Mouse (Mus musculus) forebrain, embryonic 13.5 days (tissue): ENCODE results near the gene Actr10. TPM values are rescaled to one million over a fixed set of nuclear protein-coding genes. Genes with fewer than 3 reads are reported as not detected.

Source experiments
- ATAC-seq: fragments of 200-750 bp; cut with Nextera tagmentation; 2 replicates; pipeline ENCODE4 v1.8.0; 2017
- H3K27ac ChIP-seq: fragments of 300-500 bp; sonication (generic); 2 replicates; pipeline ENCODE4 v1.5.1; 2015; ENCODE audit warnings: inconsistent platforms, mild to moderate bottlenecking, moderate library complexity
- H3K27me3 ChIP-seq: fragments of 300-500 bp; sonication (generic); 2 replicates; pipeline ENCODE4 v1.6.1; 2015; ENCODE audit warnings: mild to moderate bottlenecking, inconsistent platforms
- H3K36me3 ChIP-seq: fragments of 300-500 bp; sonication (generic); 2 replicates; pipeline ENCODE4 v1.6.1; 2015; ENCODE audit warnings: mild to moderate bottlenecking, inconsistent platforms; ENCODE audit not compliant: poor library complexity, severe bottlenecking
- H3K4me1 ChIP-seq: fragments of 300-500 bp; sonication (generic); 2 replicates; pipeline ENCODE4 v1.6.1; 2015; ENCODE audit warnings: inconsistent platforms
- H3K4me2 ChIP-seq: fragments of 300-500 bp; sonication (generic); 2 replicates; pipeline ENCODE4 v1.6.1; 2015; ENCODE audit warnings: inconsistent platforms, mild to moderate bottlenecking, moderate library complexity
- H3K4me3 ChIP-seq: fragments of 300-500 bp; sonication (generic); 2 replicates; pipeline ENCODE4 v1.5.1; 2015; ENCODE audit warnings: mild to moderate bottlenecking, inconsistent platforms
- H3K9ac ChIP-seq: fragments of 300-500 bp; sonication (generic); 2 replicates; pipeline ENCODE4 v1.6.1; 2015; ENCODE audit warnings: mild to moderate bottlenecking, inconsistent platforms
- H3K9me3 ChIP-seq: fragments of 300-500 bp; sonication (generic); replicated peaks from 2 replicates; pipeline ENCODE4 v1.6.1; 2016; ENCODE audit warnings: inconsistent platforms
- WGBS: fragments of 180-500 bp; shearing (Covaris S2); methylation state at CpG from one replicate; pipeline ENCODE4 v1.1.7; 2015; 5-methylcytosine and 5-hydroxymethylcytosine counted together
- polyA plus RNA-seq: library from polyadenylated mRNA; unstranded; fragments of >200 nt; fragmentation: Nextera tagmentation; extraction: Ambion mirVana; gene quantifications from 2 replicates; pipeline ENCODE4 v1.2.1, GENCODE M21; 2015

Actr10 gene
- polyA plus RNA-seq, 1 experiment from 2014 or later = 281 TPM

DNA sequence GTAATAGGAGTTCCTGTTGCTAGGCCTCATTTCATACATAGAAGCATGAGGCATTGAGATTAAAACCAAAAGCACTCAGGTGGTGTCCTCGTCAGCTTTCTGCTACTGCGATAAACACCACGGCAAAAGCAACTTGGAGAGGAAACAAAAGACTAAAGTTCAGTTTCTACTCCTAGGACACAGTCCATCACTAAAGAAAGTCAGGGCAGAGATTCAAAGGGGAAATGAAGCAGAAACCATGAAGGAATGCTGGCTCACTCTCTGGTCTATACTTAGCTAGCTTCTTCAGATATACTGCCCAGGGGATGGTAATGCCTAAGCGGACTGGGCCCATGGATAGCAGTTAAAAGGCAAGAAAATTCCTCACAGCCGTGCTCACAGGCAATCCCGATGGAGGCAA is 63.8 kb downstream of the Actr10 start:
- WGBS = 88% methylated on average over 6 of the region's 6 CpGs
- H3K36me3 ChIP-seq = peaks cover 60% of the 10 kb centered on the region
- H3K27ac ChIP-seq = no peak overlapping the region
- peaks cover 9% of the 10 kb centered on the region; the same call in 1 of the 2 replicates for H3K4me1 ChIP-seq
- no peak overlapping the region for H3K9ac ChIP-seq
- no peak overlapping the region for H3K4me2 ChIP-seq
- no peaks in the 10 kb centered on the region for H3K27me3 ChIP-seq
- no peak for ATAC-seq
- no peak overlapping the region for H3K4me3 ChIP-seq
- no peaks in the 10 kb centered on the region for H3K9me3 ChIP-seq

- H3K4me2 ChIP-seq = no peak overlapping the region
- H3K9ac ChIP-seq = no peak overlapping the region
- 84% methylated on average over 5 of the region's 6 CpGs for whole genome bisulfite sequencing
- H3K4me3 ChIP-seq = no peak overlapping the region
- no peak for ATAC-seq
- no peaks in the 10 kb centered on the region for H3K27me3 ChIP-seq
- no peaks in the 10 kb centered on the region for H3K9me3 ChIP-seq
- H3K36me3 ChIP-seq = peaks cover 67% of the 10 kb centered on the region
- H3K27ac ChIP-seq = no peak overlapping the region
- peaks cover 7% of the 10 kb centered on the region; the same call in 1 of the 2 replicates for H3K4me1 ChIP-seq
These were observed 66.2 kb downstream of the Actr10 start for GRCm38 (mm10) chr12:71003760-71004426.

- no peaks in the 10 kb centered on the region for H3K27me3 ChIP-seq
- no peaks in the 10 kb centered on the region for H3K9me3 ChIP-seq
- 96% methylated on average over 6 of the region's 6 CpGs for WGBS
- H3K4me3 ChIP-seq = no peak overlapping the region
- peaks cover 73% of the 10 kb centered on the region for H3K36me3 ChIP-seq
- no peak for ATAC-seq
- H3K27ac ChIP-seq = no peak overlapping the region
- no peak overlapping the region for H3K4me2 ChIP-seq
- no peaks in the 10 kb centered on the region for H3K4me1 ChIP-seq
- no peak overlapping the region for H3K9ac ChIP-seq
These were observed 68.5 kb downstream of the Actr10 start for GRCm38 (mm10) chr12:71006141-71006540.

DNA sequence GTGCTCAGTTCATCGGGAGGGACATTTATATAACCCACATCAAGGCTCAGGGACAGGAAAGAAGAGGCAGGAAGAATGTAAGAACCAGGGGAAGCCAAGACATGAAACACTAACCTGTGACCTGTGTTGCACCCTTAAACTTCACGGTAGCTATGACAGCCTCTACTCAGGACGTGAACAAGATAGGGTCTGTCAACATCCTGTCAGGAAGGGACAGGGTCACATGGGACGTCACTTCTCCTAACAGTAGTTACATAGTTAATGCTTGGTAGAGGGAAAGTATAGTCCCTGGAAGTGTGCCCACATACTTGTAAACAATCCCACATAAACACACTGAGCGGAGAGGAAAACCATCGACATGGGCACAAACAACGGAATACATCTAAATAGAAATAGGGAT is 69.2 kb downstream of the Actr10 start:
- Histone ChIP-seq H3K4me3 (no peak overlapping the region), H3K9ac (no peak overlapping the region), H3K27ac (no peak overlapping the region), H3K4me1 (peaks cover 3% of the 10 kb centered on the region), H3K27me3 (no peaks in the 10 kb centered on the region), H3K4me2 (no peak overlapping the region), H3K36me3 (peaks cover 74% of the 10 kb centered on the region), H3K9me3 (no peaks in the 10 kb centered on the region)
- ATAC-seq = no peak
- WGBS = 97% methylated on average over 7 of the region's 7 CpGs

GRCm38 (mm10) chr12:71009769-71010168 is 72.1 kb downstream of the Actr10 start:
- H3K4me3 ChIP-seq = no peak overlapping the region
- H3K9ac ChIP-seq = no peak overlapping the region
- no peak overlapping the region for H3K4me2 ChIP-seq
- peaks cover 66% of the 10 kb centered on the region for H3K36me3 ChIP-seq
- no peaks in the 10 kb centered on the region for H3K27me3 ChIP-seq
- no peaks in the 10 kb centered on the region for H3K9me3 ChIP-seq
- ATAC-seq = no peak
- peaks cover 27% of the 10 kb centered on the region for H3K4me1 ChIP-seq
- H3K27ac ChIP-seq = no peak overlapping the region
- WGBS = 67% methylated on average over 4 of the region's 4 CpGs

Other genes starting within 250 kb of the Actr10 start
- 6.4 and 6.8 TPM in 2 replicates for gene Frmd6, start 112.3 kb upstream of the Actr10 start, polyA plus RNA-seq
- gene Psma3, start 36.8 kb downstream of the Actr10 start, polyA plus RNA-seq = 640 and 646 TPM in 2 replicates
- gene Arid4a, start 78.1 kb downstream of the Actr10 start, polyA plus RNA-seq = 51.1 and 52.0 TPM in 2 replicates
- gene Tomm20l, start 173.6 kb downstream of the Actr10 start, polyA plus RNA-seq = not detected in 2 replicates
- gene Timm9, start 198.8 kb downstream of the Actr10 start, polyA plus RNA-seq = 78.2 and 85.3 TPM in 2 replicates
- 23.9 and 24.5 TPM in 2 replicates for gene 2700049A03Rik, start 199.0 kb downstream of the Actr10 start, polyA plus RNA-seq